Mouse (Mus musculus) right cerebral cortex, adult 2 months (tissue): ENCODE results near the gene Gmip.

Experiments used
- DNase-seq, 2 experiments: peaks; one replicate each; pipeline ENCODE4 v3.0.0; 2021 to 2022; ENCODE audit warnings: low spot score in 2 of 2

Gmip gene

DNA sequence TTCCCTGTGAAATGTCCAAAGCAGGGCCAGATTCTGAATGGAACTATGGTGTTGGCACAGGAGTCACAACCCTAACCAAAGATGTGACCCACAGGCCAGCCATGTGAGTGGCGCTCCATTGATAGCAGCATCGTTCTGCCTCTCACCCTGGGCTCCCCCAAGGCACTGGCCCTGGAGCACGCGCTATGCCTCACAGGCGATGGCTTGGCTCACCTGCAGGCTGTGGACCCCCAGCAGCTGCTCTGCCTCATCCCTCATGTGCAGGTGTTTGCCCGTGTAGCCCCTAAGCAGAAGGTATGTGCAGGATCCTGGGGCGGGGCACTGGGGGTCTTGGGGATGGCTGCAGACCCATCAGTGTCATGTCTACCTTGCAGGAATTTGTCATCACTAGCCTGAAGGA lies 5.1 kb upstream of the Gmip start:
- DNase-seq, result no peak

DNA sequence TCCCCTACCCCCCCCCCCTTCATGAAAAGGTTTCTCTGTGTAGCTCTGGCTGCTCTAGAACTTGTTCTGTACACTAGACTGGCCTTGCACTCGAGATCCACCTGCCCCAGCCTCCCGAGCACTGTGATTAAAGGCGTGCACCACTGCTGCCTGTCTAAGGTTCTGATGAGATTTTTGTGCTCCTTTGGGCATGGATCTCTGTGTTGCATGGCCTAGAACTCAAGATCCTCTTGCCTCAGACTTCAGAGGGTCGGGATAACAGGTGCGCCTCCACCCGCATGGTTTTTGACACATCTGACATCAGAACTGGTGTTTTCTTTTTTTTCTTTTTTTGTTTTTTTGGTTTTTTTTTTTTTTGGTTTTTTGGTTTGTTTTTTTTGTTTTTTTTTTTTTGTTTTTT lies 3.9 kb upstream of the Gmip start:
- DNase-seq, result no peak

DNA sequence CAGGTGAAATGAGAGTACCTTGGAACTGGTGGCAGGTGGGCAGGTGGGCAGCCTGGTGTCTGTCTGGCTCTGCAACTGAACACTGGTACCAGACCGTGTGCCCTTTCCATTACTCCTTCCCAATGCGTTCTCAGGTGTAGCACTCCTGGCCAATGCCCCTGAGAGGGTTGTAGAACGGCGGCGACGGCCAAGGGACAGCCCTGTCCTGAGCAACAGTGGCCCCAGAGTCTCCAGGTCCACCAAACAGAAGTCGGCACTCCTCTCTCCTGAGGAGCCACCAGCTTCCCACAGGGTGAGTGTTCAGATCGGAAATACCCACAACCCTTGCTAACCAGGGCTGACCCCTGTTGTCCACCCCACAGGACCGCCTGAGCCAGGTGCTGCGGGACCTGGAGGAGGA lies 3.4 kb upstream of the Gmip start:
- DNase-seq, result no peak

DNA sequence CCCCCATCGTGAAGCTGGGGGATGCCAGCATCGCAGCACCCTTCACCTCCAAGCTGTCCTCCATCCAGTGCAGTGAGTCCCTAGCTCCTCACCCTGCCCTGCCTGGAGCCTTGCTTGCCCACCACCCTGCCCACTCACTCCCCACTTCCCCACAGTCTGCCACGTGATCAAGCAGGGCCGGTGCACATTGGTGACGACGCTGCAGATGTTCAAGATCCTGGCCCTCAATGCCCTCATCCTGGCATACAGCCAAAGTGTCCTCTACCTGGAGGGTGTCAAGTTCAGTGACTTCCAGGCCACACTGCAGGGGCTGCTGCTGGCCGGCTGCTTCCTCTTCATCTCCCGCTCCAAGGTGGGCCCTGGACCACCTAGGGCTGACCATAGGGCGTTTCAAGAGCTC lies 3.0 kb upstream of the Gmip start:
- no peak for DNase-seq

DNA sequence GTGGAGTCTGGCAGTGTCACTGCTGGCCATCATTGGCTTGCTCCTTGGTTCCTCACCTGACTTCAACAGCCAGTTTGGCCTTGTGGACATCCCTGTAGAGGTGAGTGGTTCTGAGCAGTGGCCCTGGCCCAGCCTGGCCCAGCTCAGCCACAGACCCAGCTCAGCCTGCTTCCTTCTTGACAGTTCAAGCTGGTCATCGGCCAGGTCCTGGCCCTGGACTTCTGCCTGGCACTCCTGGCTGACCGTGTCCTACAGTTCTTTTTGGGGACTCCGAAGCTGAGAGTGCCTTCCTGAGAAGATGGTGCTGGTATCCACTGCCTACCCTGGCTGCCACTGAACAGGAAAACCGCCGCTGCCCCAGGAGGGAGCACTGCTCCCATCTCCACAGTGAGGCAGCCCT lies 1.2 kb upstream of the Gmip start:
- no peak for DNase-seq

DNA sequence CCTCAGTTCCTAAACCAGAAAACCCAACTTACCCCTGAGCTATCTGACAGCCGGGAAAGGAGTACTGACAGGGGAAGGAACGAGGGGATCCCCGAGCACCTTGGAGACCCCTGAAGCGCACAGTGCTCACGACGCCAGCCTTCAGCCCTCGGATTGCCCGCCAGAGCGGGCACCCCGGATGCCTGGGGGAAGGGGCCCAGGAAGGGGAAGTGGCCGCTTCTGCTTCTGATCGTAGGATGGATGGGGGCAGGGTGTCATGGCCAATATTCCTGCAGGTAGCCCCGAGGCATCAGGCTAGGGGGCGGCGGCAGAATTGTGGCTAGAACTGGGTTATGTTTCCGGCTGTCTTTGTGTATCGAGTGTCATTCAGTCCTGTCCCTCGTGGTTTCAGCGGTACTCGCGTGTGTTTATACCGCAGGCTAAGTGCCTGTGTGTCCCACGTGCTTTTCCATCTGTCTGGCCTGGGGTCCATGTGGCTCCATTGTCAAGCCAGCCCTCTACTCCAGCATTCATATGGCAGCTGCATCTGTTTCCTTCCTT lies 455 bp downstream of the Gmip start:
- peak in 1 of 2 experiments; percentile 57 for DNase-seq

DNA sequence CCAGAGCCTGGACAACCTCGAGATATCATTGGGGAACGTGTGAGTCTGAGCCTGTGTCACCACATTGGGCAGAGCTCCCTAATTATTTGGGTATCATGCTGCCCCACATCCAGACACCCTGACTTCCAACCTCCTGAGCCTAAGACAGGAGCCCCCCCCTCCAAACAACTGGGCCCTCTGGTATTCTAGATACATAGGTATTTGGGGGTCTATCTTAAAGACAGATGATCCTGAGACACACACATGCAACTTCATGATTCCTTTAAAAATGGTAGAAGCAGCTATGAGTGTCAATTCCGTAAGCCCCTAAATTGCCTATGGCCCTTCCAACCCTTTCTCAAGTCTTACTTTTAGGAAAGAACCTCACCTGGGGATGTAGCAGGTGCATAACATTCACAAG lies 1.3 kb downstream of the Gmip start:
- no peak for DNase-seq

DNA sequence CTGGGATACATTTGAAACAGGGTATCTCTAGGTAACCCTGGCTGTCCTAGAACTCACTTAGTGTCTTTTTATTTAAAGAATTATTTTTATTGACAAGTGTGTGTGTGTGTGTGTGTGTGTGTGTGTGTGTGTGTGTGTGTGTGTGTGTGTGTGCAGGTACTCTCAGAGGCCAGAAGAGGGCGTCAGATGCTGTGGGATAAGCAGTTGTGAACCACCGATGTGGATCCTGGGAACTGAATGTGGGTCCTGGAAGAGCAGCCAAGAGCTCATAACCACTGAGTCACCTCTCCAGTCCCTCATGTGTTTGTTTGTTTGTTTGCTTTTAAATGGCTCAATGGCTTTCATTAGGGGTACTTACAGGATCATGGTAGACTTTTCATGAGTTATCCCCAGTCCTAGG lies 6.4 kb downstream of the Gmip start:
- no peak for DNase-seq

DNA sequence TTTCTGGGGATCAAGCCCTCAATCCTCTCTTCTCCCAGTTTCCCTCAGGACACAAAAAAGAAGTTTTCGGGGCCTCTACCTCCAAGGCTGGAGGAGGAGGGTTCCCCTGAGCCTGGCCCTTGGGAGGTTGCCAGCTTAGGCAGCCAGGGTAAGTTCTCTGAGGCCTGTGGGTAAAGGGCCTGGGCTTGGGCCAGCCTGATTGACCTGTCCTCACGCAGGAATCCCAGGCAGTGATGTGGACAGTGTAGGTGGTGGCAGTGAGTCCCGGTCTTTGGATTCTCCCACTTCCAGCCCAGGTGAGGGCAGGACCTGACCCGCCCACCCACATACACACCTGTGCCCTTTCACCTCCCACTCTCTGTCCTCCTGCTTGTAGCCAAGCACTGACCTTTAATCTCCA lies 6.9 kb downstream of the Gmip start:
- no peak for DNase-seq

DNA sequence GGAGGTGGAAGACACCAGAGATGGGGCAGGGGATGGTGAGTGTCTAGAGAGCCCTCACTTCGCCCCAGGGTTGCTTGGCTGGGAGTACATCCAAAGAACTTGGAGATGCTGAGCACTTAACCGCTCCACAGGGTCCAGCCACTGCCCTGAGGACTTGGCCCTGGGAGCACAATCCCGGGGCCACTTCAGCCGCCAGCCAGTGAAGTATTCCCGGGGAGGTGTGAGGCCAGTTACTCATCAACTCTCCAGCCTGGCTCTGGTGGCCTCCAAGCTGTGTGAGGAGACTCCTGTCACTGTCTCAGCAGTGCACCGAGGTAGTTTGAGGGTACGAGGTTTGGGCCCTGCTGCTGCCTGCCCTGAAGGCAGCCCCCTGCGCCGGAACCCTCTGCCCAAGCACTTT lies 12.0 kb downstream of the Gmip start:
- DNase-seq, result no peak

DNA sequence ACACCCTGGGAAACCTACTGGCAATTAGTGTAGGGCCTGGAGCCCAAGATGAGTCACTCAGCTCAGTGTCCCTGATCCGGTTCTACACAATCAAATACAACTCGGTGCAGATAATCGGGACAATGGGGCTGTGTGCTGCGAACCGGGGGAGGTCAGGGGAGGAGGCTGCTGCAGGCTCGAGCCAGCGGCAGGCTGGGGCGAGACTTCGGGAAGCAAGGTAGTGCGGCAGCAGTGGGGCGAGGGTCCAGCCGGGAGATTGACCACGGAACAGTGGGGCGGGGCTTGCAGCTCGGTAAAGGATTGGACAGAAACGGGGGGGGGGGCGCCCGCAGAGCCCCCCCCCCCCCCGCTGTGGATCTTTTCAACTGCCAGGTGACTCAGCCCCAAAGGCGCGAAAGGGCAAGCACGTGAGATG lies 13.5 kb downstream of the Gmip start:
- DNase-seq, result peak in 1 of 2 experiments; percentile 21

DNA sequence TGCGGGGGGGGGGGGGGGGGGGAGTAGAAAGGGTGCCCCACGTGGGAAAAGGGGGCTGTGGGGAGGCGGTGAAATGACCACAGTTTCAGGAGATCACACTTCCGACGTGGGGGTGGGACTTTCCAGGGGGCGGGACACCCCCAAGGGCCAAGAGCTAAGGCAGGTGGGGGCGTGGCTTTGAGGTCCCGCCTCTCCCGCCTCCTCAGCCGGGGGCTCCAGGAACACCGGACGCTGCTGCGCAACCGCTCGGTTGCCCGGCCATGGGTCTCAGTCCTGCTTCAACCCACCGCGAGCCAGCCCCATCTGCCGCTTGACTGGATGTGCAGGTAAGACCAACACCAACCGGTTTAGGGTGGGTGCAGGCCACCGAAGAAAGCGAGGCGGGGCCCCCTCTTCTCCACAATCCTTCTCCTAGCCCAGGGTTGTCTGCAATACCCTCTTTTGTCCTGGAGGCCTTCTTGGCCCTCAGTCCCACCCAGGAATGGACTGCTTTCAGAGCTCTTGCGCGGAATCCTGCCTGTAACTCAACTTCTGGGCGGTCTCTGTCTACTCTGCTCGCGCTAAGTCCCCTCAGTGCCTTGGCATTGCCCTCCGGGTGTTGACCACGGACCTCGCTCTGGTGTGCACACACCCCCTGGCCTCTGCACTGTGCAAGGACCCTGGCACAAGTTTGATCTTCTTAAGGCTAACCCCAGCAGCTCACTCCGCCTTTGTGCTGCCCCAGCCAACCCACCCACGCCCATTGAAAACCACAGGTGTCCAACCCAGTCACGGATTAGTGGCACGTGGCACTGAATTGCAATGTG lies 14.1 kb downstream of the Gmip start, which contains the start of gene Lpar2:
Lpar2 (plus strand) TSS at position 44 of the 806 bp plus-strand sequence.
- no peak for DNase-seq

DNA sequence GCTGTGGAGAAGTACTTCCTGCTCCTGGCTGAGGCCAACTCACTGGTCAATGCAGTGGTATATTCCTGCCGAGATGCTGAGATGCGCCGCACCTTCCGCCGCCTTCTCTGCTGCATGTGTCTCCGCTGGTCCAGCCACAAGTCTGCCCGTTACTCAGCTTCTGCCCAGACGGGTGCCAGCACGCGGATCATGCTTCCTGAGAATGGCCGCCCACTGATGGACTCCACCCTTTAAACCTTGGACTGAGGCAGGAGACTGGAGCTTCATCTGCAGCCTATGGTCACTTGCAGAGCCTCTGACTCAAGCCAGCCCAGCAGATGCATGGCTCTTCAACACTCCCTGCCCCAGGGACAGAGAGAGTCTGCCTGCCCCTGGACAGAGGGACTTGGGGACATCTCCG lies 17.9 kb downstream of the Gmip start:
- DNase-seq, result no peak

DNA sequence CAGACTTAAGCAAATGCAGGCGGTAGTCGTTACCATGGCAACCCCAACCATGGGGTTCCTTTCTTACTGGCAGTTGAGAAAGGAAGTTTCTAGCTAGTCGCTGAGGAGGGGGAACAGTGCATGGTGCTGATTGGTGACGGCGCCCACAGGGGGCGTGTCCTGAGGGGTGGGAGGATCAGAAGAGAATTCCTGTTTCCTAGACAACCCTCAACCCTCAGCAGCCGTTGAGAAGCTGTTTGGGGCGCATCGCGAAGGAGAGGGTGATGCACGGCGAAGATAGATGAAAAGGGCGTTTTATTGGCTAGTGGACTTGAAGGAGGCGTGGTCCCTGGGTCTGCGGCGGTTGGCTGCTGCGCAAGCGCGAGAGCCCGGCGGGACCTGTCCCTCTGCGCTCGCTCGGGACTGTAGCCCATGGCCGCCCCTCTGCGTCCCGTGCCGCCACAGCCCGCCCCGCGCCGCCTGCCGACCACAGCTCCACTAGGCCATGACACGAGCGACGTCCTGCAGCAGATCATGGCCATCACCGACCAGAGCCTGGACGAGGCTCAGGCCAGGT lies 23.9 kb downstream of the Gmip start, which contains the start of gene Pbx4:
Pbx4 (plus strand) TSS at position 194 of the 556 bp plus-strand sequence.
- peak; percentile 94 to 95 for DNase-seq

DNA sequence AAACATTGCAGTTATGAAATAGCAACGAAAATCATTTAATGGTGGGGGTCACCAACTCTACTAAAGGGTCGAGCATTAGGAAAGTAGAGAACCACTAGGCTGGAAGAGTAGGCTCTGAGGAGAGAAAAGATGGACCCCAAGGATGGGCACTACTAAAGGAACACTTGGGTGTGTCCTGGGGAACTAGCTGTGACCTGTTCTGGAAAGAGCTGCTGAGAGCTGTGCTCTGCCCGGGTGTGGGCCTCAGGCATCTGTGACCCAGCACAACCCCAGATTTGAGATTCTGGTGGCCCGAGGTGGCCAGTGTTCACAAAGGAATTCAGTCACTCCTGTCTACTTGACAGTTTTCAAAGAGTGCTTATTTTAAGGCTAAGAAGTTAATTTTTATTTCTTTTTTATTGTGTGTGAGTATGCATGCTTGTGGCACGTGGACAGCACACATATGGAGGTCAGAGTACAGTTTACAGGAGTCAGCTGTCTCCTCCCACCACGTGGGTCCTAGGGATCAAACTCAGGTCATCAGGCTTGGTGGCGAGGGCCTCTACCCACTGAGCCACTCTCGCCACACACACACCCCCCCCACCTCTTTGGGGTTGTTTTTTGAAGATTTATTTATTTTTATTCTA lies 28.7 kb downstream of the Gmip start:
- no peak for DNase-seq

DNA sequence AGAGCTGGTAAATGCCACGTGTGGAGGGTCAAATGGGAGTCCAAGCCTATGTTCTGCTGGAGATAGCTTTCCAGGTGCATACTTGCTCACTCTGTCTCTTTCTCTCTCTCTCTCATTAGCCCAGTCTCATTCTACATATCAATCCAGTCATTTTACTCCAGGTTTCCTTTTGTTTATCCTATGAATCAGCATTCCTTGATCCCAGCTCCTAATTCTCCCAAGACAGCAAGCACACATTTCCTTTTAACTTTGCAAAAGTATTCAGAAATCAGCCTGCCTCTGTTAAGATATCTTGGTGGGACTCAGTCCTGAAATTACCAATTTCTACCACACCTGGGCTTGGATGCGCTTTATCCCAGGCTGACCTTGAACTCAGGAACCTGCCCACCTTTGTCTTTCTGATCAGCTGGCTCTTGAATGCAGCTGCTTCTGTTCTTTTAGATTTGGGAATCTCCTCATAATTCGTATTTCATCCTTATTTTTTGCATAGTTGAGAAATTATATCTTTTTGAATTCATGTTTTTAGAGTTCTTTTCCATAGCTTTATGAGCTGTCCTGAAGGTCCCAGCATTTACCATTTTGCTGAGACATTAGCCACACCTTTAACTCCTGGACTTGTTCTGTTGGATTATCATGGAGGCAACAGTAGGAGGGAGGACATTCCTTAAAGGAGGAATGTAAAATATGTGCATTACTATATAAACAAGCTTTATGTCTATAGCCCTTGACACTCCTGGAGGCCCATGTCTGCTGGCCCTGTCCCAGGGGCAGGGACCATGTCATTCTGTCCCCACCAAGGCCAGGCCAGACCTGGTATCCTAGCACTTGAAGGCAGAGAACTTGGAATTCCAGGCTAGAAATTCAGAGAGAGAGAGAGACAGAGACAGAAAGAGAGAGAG lies 38.9 kb downstream of the Gmip start:
- no peak for DNase-seq

DNA sequence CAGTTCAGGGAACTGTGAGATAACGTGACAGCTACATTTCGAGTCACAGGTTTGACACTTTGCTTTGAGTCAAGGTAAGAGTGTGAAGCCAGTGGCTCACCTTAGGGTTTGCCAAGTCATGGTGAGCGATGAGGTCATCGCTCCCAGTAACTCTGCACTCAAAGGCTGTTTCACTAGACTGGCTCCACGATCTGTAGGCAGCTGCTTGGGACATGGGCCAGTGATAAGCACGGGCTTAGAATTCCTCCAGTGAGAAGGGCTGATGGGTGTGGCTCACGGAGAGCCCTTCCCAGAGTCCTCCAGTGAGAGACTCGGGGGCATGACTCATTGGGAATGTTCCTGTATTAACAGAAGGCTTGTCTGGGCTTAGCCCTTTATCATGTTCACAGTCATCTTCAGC lies 40.5 kb downstream of the Gmip start:
- DNase-seq, result no peak

DNA sequence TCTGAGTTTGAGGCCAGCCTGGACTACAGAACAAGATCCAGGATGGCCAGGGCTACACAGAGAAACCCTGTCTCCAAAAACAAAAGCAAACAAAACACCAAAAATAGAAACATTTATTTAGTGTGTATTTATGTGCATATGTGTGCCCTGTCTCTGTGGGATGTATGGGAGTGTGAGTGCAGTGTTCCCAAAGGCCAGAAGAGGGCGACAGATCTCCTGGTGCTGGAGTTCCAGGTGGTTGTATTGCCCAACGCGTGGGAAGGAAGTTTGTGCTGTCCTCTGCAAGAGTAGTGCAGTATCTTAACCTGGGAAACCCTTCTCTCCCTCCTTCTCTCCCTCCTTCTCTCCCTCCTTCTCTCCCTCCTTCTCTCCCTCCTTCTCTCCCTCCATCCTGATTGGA lies 41.4 kb downstream of the Gmip start:
- no peak for DNase-seq

DNA sequence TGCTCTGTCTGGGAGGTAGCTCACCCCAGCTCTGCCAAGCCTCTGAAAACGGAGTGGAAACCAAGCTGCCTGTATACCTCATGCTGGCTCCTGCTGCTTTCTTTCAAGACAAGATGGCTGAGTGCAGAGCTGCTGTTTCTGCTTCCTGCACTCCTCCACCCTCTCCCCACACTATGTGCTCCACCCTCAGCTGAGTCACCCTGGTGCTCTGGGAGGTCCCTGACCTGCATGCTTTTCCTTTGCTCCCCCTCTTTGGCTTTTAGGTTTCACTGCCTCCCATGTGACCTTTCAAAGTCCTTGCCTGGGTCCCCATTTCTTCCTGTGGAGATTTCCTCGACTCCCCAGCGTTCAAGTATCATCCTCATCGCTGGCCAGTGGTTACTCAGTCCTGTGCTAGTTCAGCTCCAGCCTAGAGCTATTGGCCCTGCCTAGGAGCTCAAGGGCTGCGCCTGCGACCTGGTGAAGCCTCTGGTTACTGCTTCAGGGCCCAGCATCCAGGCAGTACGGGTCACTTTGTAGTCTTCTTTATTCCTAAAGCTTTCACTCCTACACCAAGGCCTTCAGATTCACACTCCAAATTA lies 42.5 kb downstream of the Gmip start:
- no peak for DNase-seq

DNA sequence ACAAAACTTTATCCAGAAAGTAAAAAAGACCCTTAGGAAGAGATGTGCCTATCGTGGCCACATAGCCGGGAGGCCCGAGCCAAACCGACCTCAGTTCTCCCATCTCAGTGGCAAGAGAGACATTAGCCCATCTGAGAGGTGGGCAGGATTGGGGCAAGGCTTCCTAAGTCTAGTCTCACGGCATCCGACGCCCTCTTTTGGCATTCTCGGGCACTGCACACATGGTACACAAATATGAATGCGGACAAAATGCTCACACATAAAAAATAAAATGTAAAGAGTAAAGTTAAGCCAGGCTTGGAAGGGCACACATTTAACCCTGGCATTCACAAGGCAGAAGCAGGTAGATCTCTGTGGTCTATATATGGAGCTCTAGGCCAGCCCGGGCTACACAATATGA lies 45.4 kb downstream of the Gmip start:
- no peak for DNase-seq

DNA sequence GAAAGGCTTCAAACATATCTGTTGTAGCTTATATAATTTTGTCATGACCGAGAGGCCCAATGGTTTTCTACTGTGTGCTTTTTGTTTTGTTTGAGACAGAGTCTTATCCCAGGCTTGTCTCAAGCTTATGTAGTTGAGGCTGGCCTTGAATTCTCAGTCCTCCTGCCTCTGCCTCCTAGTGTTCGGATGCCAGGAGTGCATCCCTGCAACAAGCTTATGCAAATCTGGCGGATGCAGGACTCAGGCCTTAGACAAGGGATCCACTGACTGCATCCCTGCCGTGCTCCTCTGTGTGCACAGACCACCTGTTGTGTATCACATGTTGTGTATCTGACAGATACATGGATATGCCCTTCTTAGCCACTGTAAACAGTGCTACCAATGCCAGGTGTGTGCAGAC lies 52.3 kb downstream of the Gmip start:
- DNase-seq, result no peak
